Mouse (Mus musculus): ENCODE measurements around the gene Inpp4b. TPM values are rescaled to one million over a fixed set of nuclear protein-coding genes. Genes with fewer than 3 reads are reported as not detected.

Gene Inpp4b
- polyA plus RNA-seq, 1 experiment from 2014 or later, result 11.4 TPM

- H3K4me1 ChIP-seq (replicated peaks; ENCODE audit: control insufficient read depth, insufficient read depth, low read length), result no peaks in the 10 kb centered on the region; the same call in 1 of the 2 replicates
- no peaks in the 10 kb centered on the region for H3K36me3 ChIP-seq (replicated peaks; ENCODE audit: control insufficient read depth, insufficient read depth)
- 64% methylated on average over 2 of the region's 2 CpGs for WGBS
- no peaks in the 10 kb centered on the region for H3K9me3 ChIP-seq (ENCODE audit: control insufficient read depth, low read length)
- H3K9ac ChIP-seq, result no peak overlapping the region
- no peak overlapping the region for H3K4me3 ChIP-seq (replicated peaks; ENCODE audit: low read length)
- DNase-seq (ENCODE audit: low spot score) (no peak), ATAC-seq (ENCODE audit: low FRiP score) (no peak)
- H3K27ac ChIP-seq, result no peak overlapping the region
- no peak overlapping the region for H3K4me2 ChIP-seq (replicated peaks)
- H3K27me3 ChIP-seq (ENCODE audit: control insufficient read depth, insufficient read depth, low read length), result no peaks in the 10 kb centered on the region
Observed at GRCm38 (mm10) chr8:81360518-81360917, 18.2 kb downstream of the Inpp4b start.

- no peaks in the 10 kb centered on the region; the same call in 1 of the 2 replicates for H3K4me1 ChIP-seq (replicated peaks; ENCODE audit: control insufficient read depth, insufficient read depth, low read length)
- H3K9me3 ChIP-seq (ENCODE audit: control insufficient read depth, low read length), result no peaks in the 10 kb centered on the region
- H3K4me3 ChIP-seq (replicated peaks; ENCODE audit: low read length), result no peak overlapping the region
- H3K9ac ChIP-seq, result no peak overlapping the region
- no peaks in the 10 kb centered on the region for H3K36me3 ChIP-seq (replicated peaks; ENCODE audit: control insufficient read depth, insufficient read depth)
- H3K4me2 ChIP-seq (replicated peaks), result no peak overlapping the region
- H3K27me3 ChIP-seq (ENCODE audit: control insufficient read depth, insufficient read depth, low read length), result no peaks in the 10 kb centered on the region
- DNase-seq (ENCODE audit: low spot score) (no peak), ATAC-seq (ENCODE audit: low FRiP score) (no peak)
- no peak overlapping the region for H3K27ac ChIP-seq
- WGBS, result 92% methylated on average over 2 of the region's 2 CpGs
Observed at GRCm38 (mm10) chr8:81361162-81361561, 18.8 kb downstream of the Inpp4b start.

GRCm38 (mm10) chr8:81370607-81371006 lies 28.3 kb downstream of the Inpp4b start:
- no peaks in the 10 kb centered on the region for H3K9me3 ChIP-seq (ENCODE audit: control insufficient read depth, low read length)
- H3K36me3 ChIP-seq (replicated peaks; ENCODE audit: control insufficient read depth, insufficient read depth), result no peaks in the 10 kb centered on the region
- 59% methylated on average over 5 of the region's 5 CpGs for WGBS
- H3K27ac ChIP-seq, result no peak overlapping the region
- H3K27me3 ChIP-seq (ENCODE audit: control insufficient read depth, insufficient read depth, low read length), result no peaks in the 10 kb centered on the region
- no peak overlapping the region for H3K4me3 ChIP-seq (replicated peaks; ENCODE audit: low read length)
- H3K4me1 ChIP-seq (replicated peaks; ENCODE audit: control insufficient read depth, insufficient read depth, low read length), result no peaks in the 10 kb centered on the region; the same call in 1 of the 2 replicates
- no peak overlapping the region for H3K9ac ChIP-seq
- H3K4me2 ChIP-seq (replicated peaks), result no peak overlapping the region
- no peak for DNase-seq (ENCODE audit: low spot score)
- ATAC-seq (ENCODE audit: low FRiP score), result no peak

- Histone ChIP-seq H3K9me3 (ENCODE audit: control insufficient read depth, low read length) (no peaks in the 10 kb centered on the region), H3K4me2 (replicated peaks) (no peak overlapping the region), H3K27me3 (ENCODE audit: control insufficient read depth, insufficient read depth, low read length) (no peaks in the 10 kb centered on the region), H3K36me3 (replicated peaks; ENCODE audit: control insufficient read depth, insufficient read depth) (no peaks in the 10 kb centered on the region), H3K4me3 (replicated peaks; ENCODE audit: low read length) (no peak overlapping the region), H3K9ac (no peak overlapping the region), H3K27ac (no peak overlapping the region), H3K4me1 (replicated peaks; ENCODE audit: control insufficient read depth, insufficient read depth, low read length) (no peaks in the 10 kb centered on the region; the same call in 1 of the 2 replicates)
- peak; percentile 73; the same call in 1 of the 2 replicates for ATAC-seq (ENCODE audit: low FRiP score)
- no peak for DNase-seq (ENCODE audit: low spot score)
- WGBS, result 47% methylated on average over 4 of the region's 4 CpGs
Observed at GRCm38 (mm10) chr8:81371844-81372243, 29.5 kb downstream of the Inpp4b start.

GRCm38 (mm10) chr8:81374877-81375475 lies 32.6 kb downstream of the Inpp4b start:
- Histone ChIP-seq H3K27me3 (ENCODE audit: control insufficient read depth, insufficient read depth, low read length) (no peaks in the 10 kb centered on the region), H3K9me3 (ENCODE audit: control insufficient read depth, low read length) (no peaks in the 10 kb centered on the region), H3K27ac (no peak overlapping the region), H3K4me2 (replicated peaks) (no peak overlapping the region), H3K9ac (no peak overlapping the region), H3K4me3 (replicated peaks; ENCODE audit: low read length) (no peak overlapping the region), H3K36me3 (replicated peaks; ENCODE audit: control insufficient read depth, insufficient read depth) (no peaks in the 10 kb centered on the region), H3K4me1 (replicated peaks; ENCODE audit: control insufficient read depth, insufficient read depth, low read length) (no peaks in the 10 kb centered on the region; the same call in 1 of the 2 replicates)
- DNase-seq (ENCODE audit: low spot score) (no peak), ATAC-seq (ENCODE audit: low FRiP score) (no peak)
- WGBS, result 84% methylated on average over 4 of the region's 4 CpGs

GRCm38 (mm10) chr8:81388953-81389352 lies 46.6 kb downstream of the Inpp4b start:
- H3K4me1 ChIP-seq (replicated peaks; ENCODE audit: control insufficient read depth, insufficient read depth, low read length), result no peaks in the 10 kb centered on the region
- H3K27me3 ChIP-seq (ENCODE audit: control insufficient read depth, insufficient read depth, low read length), result no peaks in the 10 kb centered on the region
- H3K36me3 ChIP-seq (replicated peaks; ENCODE audit: control insufficient read depth, insufficient read depth), result no peaks in the 10 kb centered on the region
- H3K4me2 ChIP-seq (replicated peaks), result no peak overlapping the region
- DNase-seq (ENCODE audit: low spot score), result no peak
- no peak for ATAC-seq (ENCODE audit: low FRiP score)
- no peak overlapping the region for H3K27ac ChIP-seq
- no peaks in the 10 kb centered on the region for H3K9me3 ChIP-seq (ENCODE audit: control insufficient read depth, low read length)
- WGBS, result 90% methylated on average over 6 of the region's 6 CpGs
- H3K9ac ChIP-seq, result no peak overlapping the region
- no peak overlapping the region for H3K4me3 ChIP-seq (replicated peaks; ENCODE audit: low read length)

GRCm38 (mm10) chr8:81399071-81399470 lies 56.7 kb downstream of the Inpp4b start:
- Histone ChIP-seq H3K27me3 (ENCODE audit: control insufficient read depth, insufficient read depth, low read length) (no peaks in the 10 kb centered on the region), H3K9me3 (ENCODE audit: control insufficient read depth, low read length) (no peaks in the 10 kb centered on the region), H3K4me2 (replicated peaks) (no peak overlapping the region), H3K27ac (no peak overlapping the region), H3K36me3 (replicated peaks; ENCODE audit: control insufficient read depth, insufficient read depth) (no peaks in the 10 kb centered on the region), H3K4me1 (replicated peaks; ENCODE audit: control insufficient read depth, insufficient read depth, low read length) (no peaks in the 10 kb centered on the region), H3K4me3 (replicated peaks; ENCODE audit: low read length) (no peak overlapping the region), H3K9ac (no peak overlapping the region)
- DNase-seq (ENCODE audit: low spot score) (peak; percentile 41), ATAC-seq (ENCODE audit: low FRiP score) (no peak)

- H3K27me3 ChIP-seq (ENCODE audit: control insufficient read depth, insufficient read depth, low read length), result no peaks in the 10 kb centered on the region
- no peak overlapping the region; the same call in 1 of the 2 replicates for H3K27ac ChIP-seq
- DNase-seq (ENCODE audit: low spot score) (no peak), ATAC-seq (ENCODE audit: low FRiP score) (no peak)
- no peaks in the 10 kb centered on the region for H3K4me1 ChIP-seq (replicated peaks; ENCODE audit: control insufficient read depth, insufficient read depth, low read length)
- H3K36me3 ChIP-seq (replicated peaks; ENCODE audit: control insufficient read depth, insufficient read depth), result no peaks in the 10 kb centered on the region
- no peak overlapping the region for H3K9ac ChIP-seq
- H3K9me3 ChIP-seq (ENCODE audit: control insufficient read depth, low read length), result no peaks in the 10 kb centered on the region
- no peak overlapping the region for H3K4me2 ChIP-seq (replicated peaks)
- no peak overlapping the region for H3K4me3 ChIP-seq (replicated peaks; ENCODE audit: low read length)
- WGBS, result 84% methylated on average over 4 of the region's 4 CpGs
Observed at GRCm38 (mm10) chr8:81399501-81399900, 57.1 kb downstream of the Inpp4b start.

GRCm38 (mm10) chr8:81412707-81413106 lies 70.4 kb downstream of the Inpp4b start:
- H3K4me1 ChIP-seq (replicated peaks; ENCODE audit: control insufficient read depth, insufficient read depth, low read length), result no peaks in the 10 kb centered on the region
- H3K4me3 ChIP-seq (replicated peaks; ENCODE audit: low read length), result no peak overlapping the region
- H3K36me3 ChIP-seq (replicated peaks; ENCODE audit: control insufficient read depth, insufficient read depth), result no peaks in the 10 kb centered on the region
- no peak overlapping the region for H3K9ac ChIP-seq
- H3K4me2 ChIP-seq (replicated peaks), result no peak overlapping the region
- no peak overlapping the region for H3K27ac ChIP-seq
- 37% methylated on average over 2 of the region's 2 CpGs for WGBS
- DNase-seq (ENCODE audit: low spot score), result no peak
- no peak; the same call in 1 of the 2 replicates for ATAC-seq (ENCODE audit: low FRiP score)
- H3K9me3 ChIP-seq (ENCODE audit: control insufficient read depth, low read length), result no peaks in the 10 kb centered on the region
- no peaks in the 10 kb centered on the region for H3K27me3 ChIP-seq (ENCODE audit: control insufficient read depth, insufficient read depth, low read length)

GRCm38 (mm10) chr8:81443957-81444356 lies 101.6 kb downstream of the Inpp4b start:
- ATAC-seq (ENCODE audit: low FRiP score) (no peak), DNase-seq (ENCODE audit: low spot score) (no peak)
- H3K4me3 ChIP-seq (replicated peaks; ENCODE audit: low read length), result no peak overlapping the region
- no peaks in the 10 kb centered on the region for H3K27me3 ChIP-seq (ENCODE audit: control insufficient read depth, insufficient read depth, low read length)
- no peak overlapping the region for H3K27ac ChIP-seq
- 90% methylated on average over 3 of the region's 3 CpGs for WGBS
- H3K9ac ChIP-seq, result no peak overlapping the region
- H3K4me2 ChIP-seq (replicated peaks), result no peak overlapping the region
- H3K36me3 ChIP-seq (replicated peaks; ENCODE audit: control insufficient read depth, insufficient read depth), result no peaks in the 10 kb centered on the region
- H3K4me1 ChIP-seq (replicated peaks; ENCODE audit: control insufficient read depth, insufficient read depth, low read length), result no peaks in the 10 kb centered on the region
- no peaks in the 10 kb centered on the region for H3K9me3 ChIP-seq (ENCODE audit: control insufficient read depth, low read length)

All from hindbrain, embryonic 14.5 days (tissue).